Mouse (Mus musculus): ENCODE data around the gene Ppy. TPM values are rescaled to one million over a fixed set of nuclear protein-coding genes. Genes with fewer than 3 reads are reported as not detected.

Ppy gene
- polyA plus RNA-seq, 1 experiment from 2014 or later: not detected

- no peak for ATAC-seq (replicated peaks; ENCODE audit: low FRiP score)
- no peak overlapping the region for H3K4me2 ChIP-seq (ENCODE audit: low read depth, low read length, severe bottlenecking)
- DNase-seq (ENCODE audit: low spot score): no peak
- H3K4me3 ChIP-seq (ENCODE audit: low read depth, low read length): no peak overlapping the region
- no peaks in the 10 kb centered on the region for H3K9me3 ChIP-seq (ENCODE audit: control insufficient read depth, low read length)
- peaks cover 2% of the 10 kb centered on the region; the same call in 1 of the 2 replicates for H3K4me1 ChIP-seq (replicated peaks; ENCODE audit: control insufficient read depth, insufficient read depth, low read length)
- no peak overlapping the region for H3K27ac ChIP-seq (ENCODE audit: low read depth, low read length)
- no peaks in the 10 kb centered on the region; the same call in 1 of the 2 replicates for H3K36me3 ChIP-seq (ENCODE audit: control insufficient read depth, insufficient read depth, low read length)
- no peak overlapping the region for H3K9ac ChIP-seq (ENCODE audit: low read length)
- WGBS: 80% methylated on average over 13 of the region's 13 CpGs
- H3K27me3 ChIP-seq (ENCODE audit: control insufficient read depth, insufficient read depth, low read length): no peaks in the 10 kb centered on the region
These were observed 38.0 kb downstream of the Ppy start for GRCm38 (mm10) chr11:102063076-102063475.

GRCm38 (mm10) chr11:102061941-102062473 lies 39.1 kb downstream of the Ppy start:
- peaks cover 2% of the 10 kb centered on the region; the same call in 1 of the 2 replicates for H3K4me1 ChIP-seq (replicated peaks; ENCODE audit: control insufficient read depth, insufficient read depth, low read length)
- no peak overlapping the region for H3K9ac ChIP-seq (ENCODE audit: low read length)
- no peaks in the 10 kb centered on the region for H3K27me3 ChIP-seq (ENCODE audit: control insufficient read depth, insufficient read depth, low read length)
- no peak overlapping the region for H3K4me3 ChIP-seq (ENCODE audit: low read depth, low read length)
- ATAC-seq (replicated peaks; ENCODE audit: low FRiP score): no peak
- WGBS: 21% methylated on average over 16 of the region's 16 CpGs
- H3K9me3 ChIP-seq (ENCODE audit: control insufficient read depth, low read length): no peaks in the 10 kb centered on the region
- H3K4me2 ChIP-seq (ENCODE audit: low read depth, low read length, severe bottlenecking): peak overlapping the region; percentile 78; the same call in 1 of the 2 replicates
- DNase-seq (ENCODE audit: low spot score): no peak
- no peak overlapping the region for H3K27ac ChIP-seq (ENCODE audit: low read depth, low read length)
- no peaks in the 10 kb centered on the region; the same call in 1 of the 2 replicates for H3K36me3 ChIP-seq (ENCODE audit: control insufficient read depth, insufficient read depth, low read length)

GRCm38 (mm10) chr11:102061236-102061940 lies 39.7 kb downstream of the Ppy start:
- peak; percentile 61; the same call in 1 of the 2 replicates for ATAC-seq (replicated peaks; ENCODE audit: low FRiP score)
- H3K36me3 ChIP-seq (ENCODE audit: control insufficient read depth, insufficient read depth, low read length): no peaks in the 10 kb centered on the region; the same call in 1 of the 2 replicates
- 3% methylated on average over 23 of the region's 23 CpGs for WGBS

GRCm38 (mm10) chr11:102053847-102054246 lies 47.3 kb downstream of the Ppy start:
- no peaks in the 10 kb centered on the region for H3K4me1 ChIP-seq (replicated peaks; ENCODE audit: control insufficient read depth, insufficient read depth, low read length)
- no peak overlapping the region for H3K27ac ChIP-seq (ENCODE audit: low read depth, low read length)
- WGBS: 32% methylated on average over 9 of the region's 9 CpGs
- ATAC-seq (replicated peaks; ENCODE audit: low FRiP score) (no peak), DNase-seq (ENCODE audit: low spot score) (peak; percentile 80)
- no peak overlapping the region for H3K4me3 ChIP-seq (ENCODE audit: low read depth, low read length)
- H3K9ac ChIP-seq (ENCODE audit: low read length): no peak overlapping the region
- H3K36me3 ChIP-seq (ENCODE audit: control insufficient read depth, insufficient read depth, low read length): no peaks in the 10 kb centered on the region
- no peaks in the 10 kb centered on the region for H3K9me3 ChIP-seq (ENCODE audit: control insufficient read depth, low read length)
- no peaks in the 10 kb centered on the region for H3K27me3 ChIP-seq (ENCODE audit: control insufficient read depth, insufficient read depth, low read length)
- no peak overlapping the region for H3K4me2 ChIP-seq (ENCODE audit: low read depth, low read length, severe bottlenecking)

More at GRCm38 (mm10) chr11:102061236-102061940, 39.7 kb downstream of the Ppy start:
- H3K4me2 ChIP-seq (ENCODE audit: low read depth, low read length, severe bottlenecking): peak overlapping the region; percentile 78
- no peak overlapping the region for H3K27ac ChIP-seq (ENCODE audit: low read depth, low read length)
- no peaks in the 10 kb centered on the region for H3K9me3 ChIP-seq (ENCODE audit: control insufficient read depth, low read length)
- peak; percentile 87 for DNase-seq (ENCODE audit: low spot score)
- H3K27me3 ChIP-seq (ENCODE audit: control insufficient read depth, insufficient read depth, low read length): no peaks in the 10 kb centered on the region
- H3K9ac ChIP-seq (ENCODE audit: low read length): peak overlapping the region; percentile 43
- peak overlapping the region; percentile 25 for H3K4me3 ChIP-seq (ENCODE audit: low read depth, low read length)
- H3K4me1 ChIP-seq (replicated peaks; ENCODE audit: control insufficient read depth, insufficient read depth, low read length): peaks cover 2% of the 10 kb centered on the region; the same call in 1 of the 2 replicates

GRCm38 (mm10) chr11:102053183-102053582 lies 47.9 kb downstream of the Ppy start:
- Histone ChIP-seq H3K27me3 (ENCODE audit: control insufficient read depth, insufficient read depth, low read length) (no peaks in the 10 kb centered on the region), H3K4me3 (ENCODE audit: low read depth, low read length) (no peak overlapping the region), H3K27ac (ENCODE audit: low read depth, low read length) (no peak overlapping the region), H3K36me3 (ENCODE audit: control insufficient read depth, insufficient read depth, low read length) (no peaks in the 10 kb centered on the region), H3K9ac (ENCODE audit: low read length) (no peak overlapping the region), H3K9me3 (ENCODE audit: control insufficient read depth, low read length) (no peaks in the 10 kb centered on the region), H3K4me2 (ENCODE audit: low read depth, low read length, severe bottlenecking) (no peak overlapping the region), H3K4me1 (replicated peaks; ENCODE audit: control insufficient read depth, insufficient read depth, low read length) (no peaks in the 10 kb centered on the region)
- 91% methylated on average over 7 of the region's 7 CpGs for WGBS
- ATAC-seq (replicated peaks; ENCODE audit: low FRiP score) (no peak), DNase-seq (ENCODE audit: low spot score) (no peak)

GRCm38 (mm10) chr11:102052697-102053096 lies 48.4 kb downstream of the Ppy start:
- Histone ChIP-seq H3K4me1 (replicated peaks; ENCODE audit: control insufficient read depth, insufficient read depth, low read length) (no peaks in the 10 kb centered on the region), H3K27me3 (ENCODE audit: control insufficient read depth, insufficient read depth, low read length) (no peaks in the 10 kb centered on the region), H3K9ac (ENCODE audit: low read length) (no peak overlapping the region), H3K36me3 (ENCODE audit: control insufficient read depth, insufficient read depth, low read length) (no peaks in the 10 kb centered on the region), H3K27ac (ENCODE audit: low read depth, low read length) (no peak overlapping the region), H3K4me3 (ENCODE audit: low read depth, low read length) (no peak overlapping the region), H3K4me2 (ENCODE audit: low read depth, low read length, severe bottlenecking) (no peak overlapping the region), H3K9me3 (ENCODE audit: control insufficient read depth, low read length) (no peaks in the 10 kb centered on the region)
- 85% methylated on average over 12 of the region's 12 CpGs for WGBS
- no peak for DNase-seq (ENCODE audit: low spot score)
- no peak for ATAC-seq (replicated peaks; ENCODE audit: low FRiP score)

GRCm38 (mm10) chr11:102051954-102052353 lies 49.2 kb downstream of the Ppy start:
- Histone ChIP-seq H3K9ac (ENCODE audit: low read length) (no peak overlapping the region), H3K4me3 (ENCODE audit: low read depth, low read length) (no peak overlapping the region), H3K27me3 (ENCODE audit: control insufficient read depth, insufficient read depth, low read length) (no peaks in the 10 kb centered on the region), H3K36me3 (ENCODE audit: control insufficient read depth, insufficient read depth, low read length) (no peaks in the 10 kb centered on the region), H3K27ac (ENCODE audit: low read depth, low read length) (no peak overlapping the region), H3K9me3 (ENCODE audit: control insufficient read depth, low read length) (no peaks in the 10 kb centered on the region), H3K4me2 (ENCODE audit: low read depth, low read length, severe bottlenecking) (no peak overlapping the region), H3K4me1 (replicated peaks; ENCODE audit: control insufficient read depth, insufficient read depth, low read length) (no peaks in the 10 kb centered on the region)
- 44% methylated on average over 4 of the region's 4 CpGs for WGBS
- no peak for DNase-seq (ENCODE audit: low spot score)
- ATAC-seq (replicated peaks; ENCODE audit: low FRiP score): no peak

- no peak overlapping the region for H3K27ac ChIP-seq (ENCODE audit: low read depth, low read length)
- WGBS: 74% methylated on average over 4 of the region's 4 CpGs
These were observed 49.6 kb downstream of the Ppy start for GRCm38 (mm10) chr11:102051541-102051940.

More at GRCm38 (mm10) chr11:102051541-102051940, 49.6 kb downstream of the Ppy start:
- H3K4me2 ChIP-seq (ENCODE audit: low read depth, low read length, severe bottlenecking): no peak overlapping the region
- no peaks in the 10 kb centered on the region for H3K4me1 ChIP-seq (replicated peaks; ENCODE audit: control insufficient read depth, insufficient read depth, low read length)
- DNase-seq (ENCODE audit: low spot score) (no peak), ATAC-seq (replicated peaks; ENCODE audit: low FRiP score) (no peak)
- no peak overlapping the region for H3K9ac ChIP-seq (ENCODE audit: low read length)
- H3K27me3 ChIP-seq (ENCODE audit: control insufficient read depth, insufficient read depth, low read length): no peaks in the 10 kb centered on the region
- H3K4me3 ChIP-seq (ENCODE audit: low read depth, low read length): no peak overlapping the region
- H3K36me3 ChIP-seq (ENCODE audit: control insufficient read depth, insufficient read depth, low read length): no peaks in the 10 kb centered on the region
- H3K9me3 ChIP-seq (ENCODE audit: control insufficient read depth, low read length): no peaks in the 10 kb centered on the region
